ENCODE assay signal across 9 mouse cellular contexts in the genomic region with DNA sequence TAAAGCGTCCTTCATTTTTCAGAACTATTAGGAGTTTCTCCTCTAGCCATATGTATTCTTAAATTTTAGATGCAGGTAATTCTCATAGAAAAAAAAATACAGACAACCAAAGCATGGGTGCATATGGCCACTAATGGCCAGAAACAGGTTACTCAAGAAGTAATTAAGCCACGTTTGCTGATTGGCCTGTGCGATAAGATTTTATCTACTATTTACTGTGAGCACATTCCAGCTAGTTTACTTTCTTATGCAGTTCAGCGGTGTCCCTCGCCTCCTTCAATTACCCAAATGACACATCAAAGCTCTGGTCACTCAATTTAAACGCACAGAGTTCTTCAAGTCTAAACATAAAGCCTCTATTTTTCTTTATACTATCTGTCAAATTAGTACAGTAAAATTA. TPM values are rescaled to one million over a fixed set of nuclear protein-coding genes. Genes with fewer than 3 reads are reported as not detected.
DNase-seq lines count a peak whose midpoint lies in the region; ATAC-seq and TF ChIP-seq lines count a peak whose summit lies in the region.
"Had no signal": no experiment of that assay in that cellular context is flagged by ENCODE, and none has a peak within 500 bp of the region (broad histone marks: within the 10 kb centered on the region; RNA-seq: fewer than 3 reads in every experiment).

No protein-coding gene starts in this region.

- H3K4me1 ChIP-seq in heart, embryonic 12.5 days (replicated peaks), result peaks cover 27% of the 10 kb centered on the region
- H3K4me1 ChIP-seq in MEL (ENCODE audit: control insufficient read depth in 1 of 2, insufficient read depth in 2 of 2, low read length in 2 of 2), result peaks cover 0 to 4% of the 10 kb centered on the region in 2 experiments; a peak in 3 of 4 replicates
- H3K4me1 ChIP-seq in hindbrain, embryonic 10.5 days (replicated peaks), result peaks cover 30% of the 10 kb centered on the region

- no peak for TF ChIP-seq CTCF in MEL (IDR thresholded peaks at IDR 0.05 in 2 of 3, conservative IDR thresholded peaks at IDR 0.05 in 1 of 3; ENCODE audit: control insufficient read depth in 1 of 3, insufficient read depth in 1 of 3, low read depth in 2 of 3, low read length in 3 of 3, poor library complexity in 1 of 3, severe bottlenecking in 1 of 3)

- TF ChIP-seq RAD21 in MEL (IDR thresholded peaks at IDR 0.05; ENCODE audit: low read depth, low read length), result no peak

- no peaks in the 10 kb centered on the region for H3K27me3 ChIP-seq in heart, embryonic 12.5 days (replicated peaks)
- no peaks in the 10 kb centered on the region for H3K27me3 ChIP-seq in MEL (ENCODE audit: control insufficient read depth in 1 of 2, insufficient read depth in 2 of 2, low read length in 2 of 2)
- H3K27me3 ChIP-seq in hindbrain, embryonic 10.5 days (ENCODE audit: insufficient read depth, poor library complexity, severe bottlenecking), result peaks cover 33% of the 10 kb centered on the region

- no peak overlapping the region for H3K27ac ChIP-seq in heart, embryonic 12.5 days (ENCODE audit: poor library complexity, severe bottlenecking)
- H3K27ac ChIP-seq in MEL (ENCODE audit: control insufficient read depth, low read depth, low read length) (no peak overlapping the region), macrophage (no peak overlapping the region)
- H3K27ac ChIP-seq in hindbrain, embryonic 10.5 days, result no peak overlapping the region

- no peak for TF ChIP-seq POLR2A in MEL (IDR thresholded peaks at IDR 0.05; ENCODE audit: control insufficient read depth in 1 of 2, insufficient read depth in 1 of 2, low read depth in 1 of 2, low read length in 2 of 2, poor library complexity in 1 of 2)

- TF ChIP-seq EP300 in MEL (IDR thresholded peaks at IDR 0.05; ENCODE audit: low read depth in 1 of 2, low read length in 2 of 2), result no peak

- no peak for ATAC-seq in heart, embryonic 12.5 days (ENCODE audit: insufficient number of reproducible peaks, low FRiP score)

- H3K9me3 ChIP-seq in heart, embryonic 12.5 days (replicated peaks), result no peaks in the 10 kb centered on the region
- no peaks in the 10 kb centered on the region for H3K9me3 ChIP-seq in MEL (replicated peaks; ENCODE audit: insufficient read depth, low read length)
- no peaks in the 10 kb centered on the region for H3K9me3 ChIP-seq in hindbrain, embryonic 10.5 days

- DNase-seq in heart, postnatal 25 days (ENCODE audit: low spot score), result no peak
- no peak for DNase-seq in MEL (ENCODE audit: low read depth, low spot score)
- DNase-seq in hindbrain, embryonic 10.5 days (ENCODE audit: low spot score), result no peak
- no peak for DNase-seq in frontal cortex, postnatal 36 days (ENCODE audit: low spot score in 2 of 2)
- no peak for DNase-seq in adrenal gland, adult 18-20 months (ENCODE audit: low spot score in 2 of 2)
- DNase-seq in right cerebral cortex, postnatal 14 days, result no peak
- DNase-seq: left cerebral cortex, postnatal 4 days had no signal

- peaks cover 12% of the 10 kb centered on the region for H3K36me3 ChIP-seq in heart, embryonic 12.5 days
- H3K36me3 ChIP-seq in MEL (ENCODE audit: control insufficient read depth in 1 of 2, insufficient read depth in 2 of 2, low read length in 2 of 2) (peaks cover 0 to 5% of the 10 kb centered on the region in 2 experiments; a peak in 2 of 4 replicates), macrophage (ENCODE audit: inconsistent target) (no peaks in the 10 kb centered on the region)
- peaks cover 14% of the 10 kb centered on the region for H3K36me3 ChIP-seq in hindbrain, embryonic 10.5 days

- intact Hi-C loops in heart, postnatal 25 days (cut with DNase I), result loop anchor here (10.0 kb wide), 1 partner anchor 1954 kb away; a partner anchor contains a TSS

- WGBS in heart, embryonic 12.5 days, result 34% methylated on average over 6 of the region's 6 CpGs
- 43% methylated on average over 6 of the region's 6 CpGs for WGBS in hindbrain, embryonic 10.5 days
- WGBS in macrophage (ENCODE audit: missing documents), result 40% methylated on average over 6 of the region's 6 CpGs

- peak overlapping the region; percentile 79 for H3K4me3 ChIP-seq in heart, embryonic 12.5 days
- H3K4me3 ChIP-seq in MEL (ENCODE audit: control insufficient read depth in 1 of 2, insufficient read depth in 1 of 2, low read depth in 2 of 2, low read length in 2 of 2) (peak overlapping the region; percentile 91 to 99), macrophage (ENCODE audit: inconsistent target) (peak overlapping the region; percentile 61)
- H3K4me3 ChIP-seq in hindbrain, embryonic 10.5 days, result peak overlapping the region; percentile 79

- peak overlapping the region; percentile 78 for H3K9ac ChIP-seq in heart, embryonic 12.5 days
- H3K9ac ChIP-seq in MEL (ENCODE audit: control insufficient read depth, low read depth, low read length, poor library complexity, severe bottlenecking), result peak overlapping the region; percentile 88

- peak overlapping the region; percentile 74 for H3K4me2 ChIP-seq in heart, embryonic 12.5 days

- H3K79me2 ChIP-seq in MEL (ENCODE audit: control insufficient read depth, insufficient read depth, low read length, poor library complexity), result peaks cover 8% of the 10 kb centered on the region; the same call in 1 of the 2 replicates
- H3K79me2 ChIP-seq in macrophage (ENCODE audit: inconsistent target), result peaks cover 40% of the 10 kb centered on the region

TF ChIP-seq in MEL, 35 proteins besides CTCF, POLR2A, EP300 and RAD21:
- TF ChIP-seq TCF12 (IDR thresholded peaks at IDR 0.05; ENCODE audit: low read depth, low read length) (no peak), GATA1 (IDR thresholded peaks at IDR 0.05; ENCODE audit: low read depth, low read length) (peak; percentile 85), UBTF (IDR thresholded peaks at IDR 0.05; ENCODE audit: borderline replicate concordance, insufficient read depth, low read depth, low read length) (no peak), ELF1 (IDR thresholded peaks at IDR 0.05; ENCODE audit: low read depth, low read length) (no peak), KAT2A (conservative IDR thresholded peaks at IDR 0.05; ENCODE audit: low read depth, low read length) (no peak), USF1 (IDR thresholded peaks at IDR 0.05; ENCODE audit: low read depth, low read length) (no peak)

RNA-seq across cellular contexts. Expression of a gene that starts 1.0 kb away (rescaled TPM):
- polyA plus RNA-seq in heart, embryonic 12.5 days (2016; fragmentation: Nextera tagmentation; extraction: Ambion mirVana), result 18.2 and 19.7 TPM in 2 replicates
- total RNA-seq in heart, postnatal 25 days (2021), result 10 to 100 TPM; 45.0 to 46.3 TPM
- total RNA-seq in MEL (2012; rRNA removed), result 7.6 and 8.4 TPM in 2 replicates
- polyA plus RNA-seq in MEL (2012; ENCODE audit: insufficient read depth in 1 of 2, insufficient read length in 2 of 2, low read depth in 1 of 2, low replicate concordance in 2 of 2, missing spikeins in 1 of 2) (10 to 100 TPM in 1 of 2 experiments, not detected in 1; 19.7 TPM), macrophage (2018) (27.6 to 32.3 TPM (median 29.1 TPM) in 3 replicates)
- 7.3 and 8.9 TPM in 2 replicates for polyA plus RNA-seq in hindbrain, embryonic 10.5 days (2016; fragmentation: Nextera tagmentation; extraction: Ambion mirVana)
- 10 to 100 TPM in 25 of 26 experiments, 1 to 10 TPM in 1; 8.7 to 88.5 (median 50.2) TPM for total RNA-seq in macrophage (2018; cell fraction: chromatin; rRNA removed)
- 10 to 100 TPM; 31.4 to 49.8 (median 38.5) TPM for total RNA-seq in macrophage (2018; cell fraction: cytosol; rRNA removed)
- 10 to 100 TPM; 12.0 to 66.7 (median 41.0) TPM for total RNA-seq in macrophage (2018; cell fraction: nucleus; rRNA removed)
- total RNA-seq in adrenal gland, adult 18-20 months (2021), result 10 to 100 TPM; 38.5 to 61.5 TPM

RNA-seq across cellular contexts. Expression of a gene that starts 56.6 kb away (rescaled TPM):
- 1.7 and 2.7 TPM in 2 replicates for polyA plus RNA-seq in heart, embryonic 12.5 days (2016; fragmentation: Nextera tagmentation; extraction: Ambion mirVana)
- under 1 TPM in 1 of 2 experiments, not detected in 1; 0.22 TPM for total RNA-seq in heart, postnatal 25 days (2021)
- 0.04 TPM in 1 of 2 replicates, not detected in the other for total RNA-seq in MEL (2012; rRNA removed)
- polyA plus RNA-seq in MEL (2012; ENCODE audit: insufficient read depth in 1 of 2, insufficient read length in 2 of 2, low read depth in 1 of 2, low replicate concordance in 2 of 2, missing spikeins in 1 of 2) (not detected), macrophage (2018) (not detected in 3 replicates)
- polyA plus RNA-seq in hindbrain, embryonic 10.5 days (2016; fragmentation: Nextera tagmentation; extraction: Ambion mirVana), result 4.6 and 6.6 TPM in 2 replicates
- not detected for total RNA-seq in macrophage (2018; cell fraction: chromatin; rRNA removed)
- total RNA-seq in macrophage (2018; cell fraction: cytosol; rRNA removed), result under 1 TPM in 1 of 26 experiments, not detected in 25; 0.05 TPM
- not detected for total RNA-seq in macrophage (2018; cell fraction: nucleus; rRNA removed)
- under 1 TPM; 0.54 to 0.56 TPM for total RNA-seq in adrenal gland, adult 18-20 months (2021)
